In genomic region chr11:57022400-57022799, GRCm38 (mm10) we compare ENCODE assay signal across 25 mouse cellular contexts. TPM values are rescaled to one million over a fixed set of nuclear protein-coding genes. Genes with fewer than 3 reads are reported as not detected.
"Had no signal": no experiment of that assay in that cellular context is flagged by ENCODE, and none has a peak within 500 bp of the region (broad histone marks: within the 10 kb centered on the region; RNA-seq: fewer than 3 reads in every experiment).

No protein-coding gene starts in this region.

- H3K4me3 ChIP-seq: gastrocnemius, adult 2 months; heart, embryonic 10.5 days; heart, embryonic 12.5 days; hindbrain, embryonic 10.5 days; hindbrain, embryonic 12.5 days; intestine, embryonic 15.5 days; left cerebral cortex, adult 2 months; limb, embryonic 10.5 days; limb, embryonic 12.5 days had no signal

- H3K4me1 ChIP-seq: hindbrain, embryonic 10.5 days; hindbrain, embryonic 12.5 days; intestine, embryonic 15.5 days; limb, embryonic 10.5 days; limb, embryonic 12.5 days had no signal

- H3K4me2 ChIP-seq: heart, embryonic 12.5 days; hindbrain, embryonic 12.5 days; hindbrain, embryonic 14.5 days; intestine, embryonic 15.5 days; limb, embryonic 12.5 days; liver, embryonic 11.5 days had no signal

- H3K9ac ChIP-seq: heart, embryonic 12.5 days; hindbrain, embryonic 12.5 days; hindbrain, embryonic 14.5 days; intestine, embryonic 15.5 days; limb, embryonic 12.5 days had no signal

- ATAC-seq: hindbrain, embryonic 16.5 days; inflammation-experienced regulatory T-cells, adult 6 months; intestine, embryonic 15.5 days; intestine, postnatal 0 days had no signal

- H3K36me3 ChIP-seq: heart, embryonic 10.5 days; heart, embryonic 12.5 days; hindbrain, embryonic 10.5 days; hindbrain, embryonic 12.5 days; intestine, embryonic 15.5 days; limb, embryonic 10.5 days; limb, embryonic 12.5 days had no signal

- H3K9me3 ChIP-seq: heart, embryonic 10.5 days; heart, embryonic 12.5 days; hindbrain, embryonic 10.5 days; hindbrain, embryonic 12.5 days; intestine, embryonic 15.5 days; limb, embryonic 10.5 days; limb, embryonic 12.5 days had no signal

- DNase-seq: gastrocnemius, adult 2 months; gastrocnemius, postnatal 10 days; gastrocnemius, postnatal 25 days; heart, adult 18-20 months; heart, postnatal 10 days; heart, postnatal 4 days; kidney, adult 18-20 months; kidney, adult 8-10 months; kidney, postnatal 10 days; kidney, postnatal 25 days; kidney, postnatal 4 days; liver had no signal

- H3K27ac ChIP-seq: gastrocnemius, adult 2 months; heart, embryonic 10.5 days; hindbrain, embryonic 10.5 days; hindbrain, embryonic 12.5 days; hindbrain, embryonic 14.5 days; intestine, embryonic 15.5 days; left cerebral cortex, adult 2 months; limb, embryonic 10.5 days; limb, embryonic 12.5 days had no signal

- H3K27me3 ChIP-seq: heart, embryonic 12.5 days; intestine, embryonic 15.5 days; limb, embryonic 12.5 days had no signal

RNA-seq across cellular contexts. Expression of gene Gria1, which starts 11.2 kb away (rescaled TPM):
- polyA plus RNA-seq: inflammation-experienced regulatory T-cells, adult 6 months had no signal
